Mouse (Mus musculus) thymus, adult 2 months (tissue): ENCODE results near the gene Unc13d. TPM values are rescaled to one million over a fixed set of nuclear protein-coding genes. Genes with fewer than 3 reads are reported as not detected.

ENCODE experiments used
- DNase-seq: peaks from one replicate; pipeline ENCODE4 v3.0.0; 2021
- H3K27ac ChIP-seq: fragments of 200-500 bp; 2 replicates; pipeline ENCODE4 v1.5.1; 2012; ENCODE audit warnings: low read length, control low read depth; ENCODE audit not compliant: control insufficient read depth, insufficient read depth
- H3K27me3 ChIP-seq: fragments of 200-500 bp; 2 replicates; pipeline ENCODE4 v1.6.1; 2012; ENCODE audit warnings: mild to moderate bottlenecking, low read length, moderate library complexity, mixed read lengths; ENCODE audit not compliant: control insufficient read depth, insufficient read depth
- H3K36me3 ChIP-seq: fragments of 200-500 bp; 2 replicates; pipeline ENCODE4 v1.6.1; 2012; ENCODE audit warnings: mild to moderate bottlenecking, low read length, moderate library complexity; ENCODE audit not compliant: control insufficient read depth, insufficient read depth
- H3K4me1 ChIP-seq: fragments of 200-500 bp; replicated peaks from 2 replicates; pipeline ENCODE4 v1.6.1; 2012; ENCODE audit warnings: low read length; ENCODE audit not compliant: control insufficient read depth, insufficient read depth
- H3K4me3 ChIP-seq: fragments of 200-500 bp; 2 replicates; pipeline ENCODE4 v1.5.1; 2012; ENCODE audit warnings: mild to moderate bottlenecking, low read length, control low read depth, moderate library complexity; ENCODE audit not compliant: control insufficient read depth, insufficient read depth
- CTCF ChIP-seq: fragments of 200-500 bp; IDR thresholded peaks from 2 replicates; pipeline ENCODE4 v1.5.1; 2012; ENCODE audit warnings: mild to moderate bottlenecking, control low read depth, low read length, moderate library complexity, borderline replicate concordance; ENCODE audit not compliant: control insufficient read depth, poor library complexity, insufficient read depth; ENCODE audit errors: extremely low read depth
- POLR2A ChIP-seq: fragments of 200-500 bp; IDR thresholded peaks from 2 replicates; pipeline ENCODE4 v1.6.1; 2012; ENCODE audit warnings: mild to moderate bottlenecking, low read length, control low read depth, moderate library complexity; ENCODE audit not compliant: control insufficient read depth, poor library complexity, insufficient read depth; ENCODE audit errors: extremely low read depth
- WGBS: fragments of 180-500 bp; shearing (Covaris S2); methylation state at CpG from one replicate; pipeline ENCODE4 v1.1.7; 2018; 5-methylcytosine and 5-hydroxymethylcytosine counted together
- polyA plus RNA-seq: library from polyadenylated mRNA; depleted of rRNA; stranded (reverse); fragments of >200 nt; gene quantifications from 2 replicates; pipeline ENCODE4 v1.2.3, GENCODE M21; 2012

Unc13d gene
- polyA plus RNA-seq, 1 experiment: 95.3 TPM

DNA sequence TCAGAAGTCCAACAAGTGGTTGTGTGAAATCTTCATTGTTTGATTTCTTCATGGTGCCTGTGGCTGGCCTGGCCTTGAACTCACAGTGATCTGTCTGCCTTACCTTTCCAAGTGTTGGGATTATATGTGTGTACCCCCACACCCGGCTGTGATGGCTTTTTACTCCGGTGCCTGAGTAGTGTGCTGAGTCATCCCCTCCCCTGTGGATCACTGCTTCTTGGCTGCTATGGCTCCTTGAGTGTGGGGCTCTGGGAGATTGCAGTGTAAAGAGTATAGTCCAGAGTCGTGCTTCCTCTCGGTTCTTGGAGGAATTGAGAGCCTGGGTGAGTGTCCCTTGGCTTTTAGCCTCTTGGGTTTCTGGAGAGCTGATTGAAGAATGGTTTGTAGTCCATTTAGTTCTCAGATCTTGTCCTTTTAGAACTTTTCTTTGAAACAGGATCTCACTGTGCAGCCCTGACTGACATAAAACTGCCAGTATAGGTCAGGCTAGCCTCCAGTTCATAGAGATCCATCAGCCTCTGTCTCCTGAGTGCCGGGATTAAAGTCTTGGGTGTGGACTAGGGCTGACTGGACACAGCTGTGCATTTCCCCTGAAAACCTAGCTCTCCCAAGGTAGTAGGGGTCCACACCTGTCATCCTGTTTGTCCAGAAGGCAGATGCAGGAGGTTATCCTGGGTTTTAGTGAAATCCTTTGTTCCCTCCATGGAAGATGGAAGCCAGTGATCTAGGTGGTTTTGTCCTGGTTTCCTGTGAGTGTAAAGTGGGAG lies 35.2 kb downstream of the Unc13d start:
- no peaks in the 10 kb centered on the region for H3K27me3 ChIP-seq
- TF ChIP-seq POLR2A: no peak
- TF ChIP-seq CTCF: no peak
- WGBS: 83% methylated on average over 5 of the region's 5 CpGs
- no peak for DNase-seq
- H3K27ac ChIP-seq: no peak overlapping the region
- peaks cover 29% of the 10 kb centered on the region for H3K36me3 ChIP-seq
- H3K4me1 ChIP-seq: no peaks in the 10 kb centered on the region
- no peak overlapping the region for H3K4me3 ChIP-seq

DNA sequence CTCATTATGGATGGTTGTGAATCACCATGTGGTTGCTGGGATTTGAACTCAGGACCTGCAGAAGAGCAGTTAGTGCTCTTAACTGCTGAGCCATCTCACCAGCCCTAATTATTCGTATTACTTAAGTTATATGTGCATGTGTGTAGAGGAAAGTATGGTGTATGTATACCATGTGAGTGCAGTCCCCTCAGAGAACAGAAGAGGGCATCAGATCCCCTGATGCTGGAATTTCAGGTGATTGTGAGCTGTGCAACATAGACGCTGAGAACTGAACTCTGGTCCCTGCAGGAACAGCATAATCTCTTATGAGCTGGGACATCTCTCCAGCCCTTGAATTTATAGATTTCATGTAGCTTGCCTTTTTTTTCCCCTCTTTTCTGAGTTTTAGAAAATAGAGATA lies 35.9 kb downstream of the Unc13d start:
- Histone ChIP-seq H3K4me1 (no peaks in the 10 kb centered on the region), H3K27ac (no peak overlapping the region), H3K36me3 (peaks cover 27% of the 10 kb centered on the region), H3K27me3 (no peaks in the 10 kb centered on the region), H3K4me3 (no peak overlapping the region)
- DNase-seq: no peak
- TF ChIP-seq POLR2A (no peak), CTCF (no peak)
- WGBS: 99% methylated on average over 2 of the region's 2 CpGs

DNA sequence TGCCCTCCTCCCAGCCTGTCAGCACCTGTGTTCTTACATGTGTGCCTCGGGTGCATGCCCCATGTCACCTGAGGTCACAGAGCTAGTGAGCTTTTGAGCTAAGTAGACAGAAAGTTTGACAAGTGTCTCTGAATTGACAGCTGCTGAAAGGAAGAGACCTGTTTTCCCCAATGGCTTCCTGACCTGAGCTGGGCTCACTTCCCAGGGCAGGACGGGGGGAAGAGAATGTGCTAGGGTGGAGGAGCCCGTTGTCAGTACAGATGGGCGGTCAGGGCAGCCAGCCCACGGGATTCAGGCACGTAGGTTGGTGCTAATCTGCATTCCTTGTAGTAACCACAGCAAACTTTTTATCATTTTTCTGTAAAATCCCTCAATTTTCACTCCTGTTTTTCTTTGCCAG lies 37.2 kb downstream of the Unc13d start:
- Histone ChIP-seq H3K4me1 (no peaks in the 10 kb centered on the region), H3K27ac (no peak overlapping the region), H3K36me3 (peaks cover 25% of the 10 kb centered on the region), H3K27me3 (no peaks in the 10 kb centered on the region), H3K4me3 (no peak overlapping the region)
- TF ChIP-seq CTCF (no peak), POLR2A (no peak)
- DNase-seq: no peak
- 80% methylated on average over 6 of the region's 6 CpGs for WGBS

DNA sequence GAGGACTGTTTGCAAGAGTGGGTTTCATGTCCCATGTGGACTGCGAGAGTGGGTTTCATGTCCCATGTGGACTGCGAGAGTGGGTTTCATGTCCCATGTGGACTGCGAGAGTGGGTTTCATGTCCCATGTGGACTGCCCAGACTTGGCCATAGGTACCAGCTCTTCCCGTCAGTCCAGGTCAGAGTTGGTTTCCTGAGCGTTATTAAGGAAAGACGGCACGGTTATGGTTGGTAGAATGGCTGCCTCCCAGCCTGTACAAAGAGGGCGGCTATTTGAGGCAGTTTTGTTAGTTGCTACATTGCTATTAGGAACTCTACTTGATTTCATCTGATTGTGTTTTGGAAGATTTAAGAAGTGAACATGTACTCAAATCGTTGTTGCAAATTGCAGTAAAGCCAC lies 39.9 kb downstream of the Unc13d start:
- WGBS: 95% methylated on average over 9 of the region's 9 CpGs
- Histone ChIP-seq H3K27me3 (no peaks in the 10 kb centered on the region), H3K4me1 (no peaks in the 10 kb centered on the region)

DNA sequence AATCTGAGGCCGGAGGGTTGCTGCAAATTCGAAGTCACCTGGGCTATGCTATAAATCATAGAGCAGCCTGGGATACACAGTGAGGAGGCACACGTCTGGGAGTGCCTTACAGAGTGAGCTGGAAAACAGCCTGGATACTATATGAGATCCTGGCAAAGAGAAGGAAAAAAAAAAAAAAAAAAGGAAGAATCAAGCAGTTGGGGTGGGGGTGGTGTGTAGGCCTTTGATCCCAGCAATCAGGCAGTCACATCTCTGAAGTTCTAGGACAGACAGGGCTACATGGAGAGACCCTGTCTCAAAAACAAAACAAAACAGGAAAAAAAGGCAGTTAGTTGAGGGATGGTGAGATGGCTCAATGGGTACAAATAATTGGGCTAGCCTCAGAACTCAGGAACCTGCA lies 41.1 kb downstream of the Unc13d start:
- no peak for TF ChIP-seq POLR2A
- no peak for TF ChIP-seq CTCF
- Histone ChIP-seq H3K27me3 (no peaks in the 10 kb centered on the region), H3K4me1 (peaks cover 1% of the 10 kb centered on the region), H3K4me3 (no peak overlapping the region), H3K36me3 (peaks cover 10% of the 10 kb centered on the region), H3K27ac (no peak overlapping the region)
- WGBS: 94% methylated on average over 3 of the region's 3 CpGs
- DNase-seq: no peak

More for the DNA sequence above, 39.9 kb downstream of the Unc13d start:
- H3K4me3 ChIP-seq: no peak overlapping the region
- TF ChIP-seq POLR2A (no peak), CTCF (no peak)
- peaks cover 13% of the 10 kb centered on the region for H3K36me3 ChIP-seq
- no peak for DNase-seq
- H3K27ac ChIP-seq: no peak overlapping the region

DNA sequence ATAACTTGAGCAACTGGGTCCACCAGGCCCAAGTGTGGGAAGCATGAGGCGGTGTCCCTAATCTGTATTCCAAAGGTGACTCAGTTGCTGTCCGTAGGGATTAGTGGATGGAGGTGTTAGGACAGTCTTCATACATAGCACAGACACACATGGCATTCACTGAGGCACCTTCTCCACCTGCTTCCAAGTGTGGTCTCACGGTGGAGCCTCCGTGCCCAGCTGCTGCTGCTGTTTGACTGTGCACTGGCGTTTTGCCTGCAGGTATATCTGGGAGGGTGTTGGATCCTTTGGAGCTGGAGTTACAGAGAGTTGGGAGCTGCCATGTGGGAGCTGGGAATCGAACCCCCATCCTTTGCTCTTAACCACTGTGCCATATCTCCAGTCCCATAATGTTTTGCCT lies 43.2 kb downstream of the Unc13d start:
- 97% methylated on average over 6 of the region's 6 CpGs for WGBS
- no peaks in the 10 kb centered on the region for H3K27me3 ChIP-seq
- peaks cover 7% of the 10 kb centered on the region for H3K36me3 ChIP-seq
- no peak overlapping the region for H3K27ac ChIP-seq
- peaks cover 6% of the 10 kb centered on the region for H3K4me1 ChIP-seq
- DNase-seq: no peak
- H3K4me3 ChIP-seq: no peak overlapping the region
- no peak for TF ChIP-seq POLR2A
